Mouse (Mus musculus): ENCODE results near the gene Bicc1. TPM values are rescaled to one million over a fixed set of nuclear protein-coding genes. Genes with fewer than 3 reads are reported as not detected.
"Not testable (repeated sequence)": the region's sequence is repeated elsewhere in the genome, so short reads cannot be mapped to it uniquely, and the experiment has no call there.

Bicc1 gene
- polyA plus RNA-seq, 1 experiment from 2014 or later: 65.7 TPM

DNA sequence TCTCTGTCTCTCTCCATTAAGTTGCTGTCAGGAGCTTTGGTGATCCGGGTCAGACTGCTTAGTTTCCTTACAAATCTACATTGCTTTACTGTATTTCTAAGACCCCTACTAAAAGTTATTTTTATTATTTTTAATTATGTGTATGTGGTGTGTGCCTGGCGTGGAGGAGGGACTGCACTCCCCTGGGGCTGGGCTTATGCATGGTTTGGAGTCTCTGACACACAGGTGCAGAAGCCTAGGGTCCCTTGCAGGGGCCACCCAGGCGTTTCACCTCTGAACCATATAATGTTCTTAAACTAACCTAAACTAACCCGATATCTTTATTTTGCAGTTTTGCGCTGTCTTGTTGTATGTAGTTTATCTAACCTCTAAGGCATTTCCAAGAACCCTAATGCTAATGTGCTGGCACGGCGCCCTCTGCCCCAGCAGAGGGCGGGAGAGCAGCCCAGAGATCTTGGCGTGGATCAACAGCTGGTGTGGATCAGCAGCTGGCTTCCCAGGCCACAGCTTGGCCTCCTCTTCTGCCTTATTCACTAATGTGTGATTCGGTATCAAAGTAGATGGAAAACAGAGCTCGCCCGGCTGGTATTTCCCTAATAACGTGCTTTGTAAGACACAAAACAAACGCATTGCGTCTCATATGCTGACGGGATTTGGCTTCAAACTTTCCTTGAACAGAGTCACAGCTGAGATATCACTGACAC, 192.7 kb downstream of the Bicc1 start:
- DNase-seq (ENCODE audit: low spot score) (peak; percentile 89), ATAC-seq (replicated peaks; ENCODE audit: low FRiP score, low read depth) (0 out of 2 replicates have a peak, but pooled peaks have one; percentile 58)
- no peaks in the 10 kb centered on the region for H3K36me3 ChIP-seq (ENCODE audit: insufficient read depth, low read length)
- peak overlapping the region; percentile 13; the same call in 1 of the 2 replicates for H3K4me2 ChIP-seq (ENCODE audit: low read length)
- H3K27me3 ChIP-seq (ENCODE audit: insufficient read depth, low read length): no peaks in the 10 kb centered on the region
- no peaks in the 10 kb centered on the region for H3K9me3 ChIP-seq (replicated peaks; ENCODE audit: low read length)
- WGBS: 21% methylated on average over 16 of the region's 16 CpGs
- 0 out of 2 replicates have a peak, but pooled peaks cover 6% of the 10 kb centered on the region for H3K4me1 ChIP-seq (replicated peaks; ENCODE audit: insufficient read depth, low read length)
- H3K4me3 ChIP-seq (replicated peaks; ENCODE audit: low read depth, low read length): no peak overlapping the region
- no peak overlapping the region for H3K9ac ChIP-seq (ENCODE audit: low read depth, low read length)
- peak; percentile 62 for TF ChIP-seq CTCF (IDR thresholded peaks at IDR 0.05; ENCODE audit: low read depth)
- H3K27ac ChIP-seq: peak overlapping the region; percentile 13; the same call in 1 of the 2 replicates

DNA sequence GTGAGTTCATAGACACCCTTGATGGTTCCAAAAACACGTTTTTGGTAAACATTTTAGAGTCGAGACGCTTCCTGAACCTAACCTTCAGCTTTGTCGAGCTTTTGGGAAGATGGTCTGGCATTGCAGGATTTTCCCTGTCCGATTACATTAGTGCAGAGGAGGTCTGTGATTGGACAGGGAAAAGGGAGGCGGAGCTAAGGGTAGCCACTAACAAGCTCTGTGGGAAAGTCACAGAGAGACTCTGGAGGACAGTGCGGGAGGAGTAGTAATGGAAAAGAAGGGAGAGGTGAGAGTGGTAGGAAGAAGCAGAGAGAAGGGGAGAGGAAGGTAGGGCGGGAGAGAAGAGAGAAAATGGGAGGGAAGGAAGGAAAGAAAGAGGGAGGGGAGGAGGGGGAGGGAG, 194.8 kb downstream of the Bicc1 start:
- Histone ChIP-seq H3K9ac (ENCODE audit: low read depth, low read length) (no peak overlapping the region), H3K27me3 (ENCODE audit: insufficient read depth, low read length) (no peaks in the 10 kb centered on the region), H3K4me2 (ENCODE audit: low read length) (no peak overlapping the region), H3K36me3 (ENCODE audit: insufficient read depth, low read length) (no peaks in the 10 kb centered on the region), H3K9me3 (replicated peaks; ENCODE audit: low read length) (no peaks in the 10 kb centered on the region), H3K27ac (no peak overlapping the region), H3K4me1 (replicated peaks; ENCODE audit: insufficient read depth, low read length) (0 out of 2 replicates have a peak, but pooled peaks cover 6% of the 10 kb centered on the region), H3K4me3 (replicated peaks; ENCODE audit: low read depth, low read length) (no peak overlapping the region)
- 52% methylated on average over 8 of the region's 8 CpGs for WGBS
- ATAC-seq (replicated peaks; ENCODE audit: low FRiP score, low read depth): no peak
- no peak for DNase-seq (ENCODE audit: low spot score)
- no peak for TF ChIP-seq CTCF (IDR thresholded peaks at IDR 0.05; ENCODE audit: low read depth)

DNA sequence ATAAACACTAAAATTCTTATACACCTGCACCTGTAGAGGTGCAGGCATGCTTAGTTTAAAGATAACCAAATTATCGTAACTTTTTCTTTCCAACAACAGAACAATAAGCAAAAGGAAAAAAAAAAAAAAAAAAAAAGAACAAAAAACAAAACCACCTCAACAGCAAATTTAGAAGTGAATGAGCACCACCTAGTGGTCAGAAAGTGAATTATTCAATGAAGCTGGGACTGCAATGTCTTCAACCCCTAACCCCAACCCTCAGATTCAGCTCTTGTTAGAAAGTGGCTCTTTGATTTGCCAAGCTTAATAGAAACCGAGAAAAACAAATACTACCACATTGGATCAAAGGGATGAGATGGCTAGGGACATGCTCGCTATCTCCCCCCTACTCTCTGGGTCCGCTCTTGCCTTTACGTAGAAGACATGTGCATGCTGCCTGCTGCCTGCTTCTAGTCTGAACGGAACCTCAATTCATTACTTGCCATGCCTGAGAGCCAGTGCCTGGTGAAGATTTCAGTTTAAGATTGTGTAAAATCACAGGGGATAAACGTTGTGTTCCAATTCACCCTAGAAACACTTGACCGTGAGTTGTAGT, 195.8 kb downstream of the Bicc1 start:
- no peaks in the 10 kb centered on the region for H3K9me3 ChIP-seq (replicated peaks; ENCODE audit: low read length)
- ATAC-seq (replicated peaks; ENCODE audit: low FRiP score, low read depth) (no peak), DNase-seq (ENCODE audit: low spot score) (peak; percentile 79)
- H3K27me3 ChIP-seq (ENCODE audit: insufficient read depth, low read length): no peaks in the 10 kb centered on the region
- H3K4me2 ChIP-seq (ENCODE audit: low read length): no peak overlapping the region
- 0 out of 2 replicates have a peak, but pooled peaks cover 6% of the 10 kb centered on the region for H3K4me1 ChIP-seq (replicated peaks; ENCODE audit: insufficient read depth, low read length)
- no peak overlapping the region for H3K4me3 ChIP-seq (replicated peaks; ENCODE audit: low read depth, low read length)
- 62% methylated on average over 8 of the region's 8 CpGs for WGBS
- no peaks in the 10 kb centered on the region for H3K36me3 ChIP-seq (ENCODE audit: insufficient read depth, low read length)
- H3K27ac ChIP-seq: no peak overlapping the region
- TF ChIP-seq CTCF (IDR thresholded peaks at IDR 0.05; ENCODE audit: low read depth): peak; percentile 74
- no peak overlapping the region for H3K9ac ChIP-seq (ENCODE audit: low read depth, low read length)

DNA sequence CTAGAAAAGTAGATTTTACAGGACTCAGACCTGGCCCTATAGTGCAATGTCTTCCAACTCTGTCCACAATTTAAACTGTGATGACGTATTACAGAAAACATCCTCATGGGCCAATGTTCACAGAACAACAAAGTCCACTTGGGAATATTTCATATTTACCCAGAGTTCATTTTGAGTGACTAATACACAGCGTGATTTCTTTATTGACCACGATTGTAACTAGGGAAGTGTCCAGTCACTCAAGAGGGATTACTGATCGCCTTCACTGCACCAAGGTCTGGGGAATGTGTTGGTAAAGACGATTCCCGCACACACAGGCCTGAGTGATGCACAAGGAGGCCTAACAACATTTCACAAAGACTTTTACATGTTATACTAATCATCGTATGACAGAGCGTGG, 197.9 kb downstream of the Bicc1 start:
- no peak for TF ChIP-seq CTCF (IDR thresholded peaks at IDR 0.05; ENCODE audit: low read depth)
- no peak overlapping the region for H3K27ac ChIP-seq
- no peak for DNase-seq (ENCODE audit: low spot score)
- H3K4me2 ChIP-seq (ENCODE audit: low read length): no peak overlapping the region
- WGBS: 91% methylated on average over 8 of the region's 8 CpGs
- H3K9me3 ChIP-seq (replicated peaks; ENCODE audit: low read length): no peaks in the 10 kb centered on the region
- H3K4me1 ChIP-seq (replicated peaks; ENCODE audit: insufficient read depth, low read length): no peaks in the 10 kb centered on the region
- no peak for ATAC-seq (replicated peaks; ENCODE audit: low FRiP score, low read depth)
- no peak overlapping the region for H3K4me3 ChIP-seq (replicated peaks; ENCODE audit: low read depth, low read length)
- no peaks in the 10 kb centered on the region for H3K27me3 ChIP-seq (ENCODE audit: insufficient read depth, low read length)
- 0 out of 2 replicates have a peak, but pooled peaks cover 7% of the 10 kb centered on the region for H3K36me3 ChIP-seq (ENCODE audit: insufficient read depth, low read length)
- H3K9ac ChIP-seq (ENCODE audit: low read depth, low read length): no peak overlapping the region

DNA sequence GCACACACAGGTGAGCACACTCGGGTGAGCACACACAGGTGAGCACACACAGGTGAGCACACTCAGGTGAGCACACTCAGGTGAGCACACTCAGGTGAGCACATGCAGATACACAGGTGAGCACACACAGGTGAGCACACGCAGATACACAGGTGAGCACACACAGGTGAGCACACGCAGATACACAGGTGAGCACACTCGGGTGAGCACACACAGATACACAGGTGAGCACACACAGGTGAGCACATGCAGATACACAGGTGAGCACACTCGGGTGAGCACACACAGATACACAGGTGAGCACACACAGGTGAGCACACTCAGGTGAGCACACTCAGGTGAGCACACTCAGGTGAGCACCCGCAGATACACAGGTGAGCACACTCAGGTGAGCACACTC, 199.1 kb downstream of the Bicc1 start:
- not testable (repeated sequence) for H3K4me3 ChIP-seq (replicated peaks; ENCODE audit: low read depth, low read length); H3K4me2 ChIP-seq (ENCODE audit: low read length); H3K4me1 ChIP-seq (replicated peaks; ENCODE audit: insufficient read depth, low read length); H3K27ac ChIP-seq; H3K9me3 ChIP-seq (replicated peaks; ENCODE audit: low read length); H3K9ac ChIP-seq (ENCODE audit: low read depth, low read length); ATAC-seq (replicated peaks; ENCODE audit: low FRiP score, low read depth); DNase-seq (ENCODE audit: low spot score); H3K27me3 ChIP-seq (ENCODE audit: insufficient read depth, low read length)
- WGBS: 92% methylated on average over 6 of the region's 6 CpGs
- H3K36me3 ChIP-seq (ENCODE audit: insufficient read depth, low read length): peaks cover 14% of the 10 kb centered on the region; the same call in 1 of the 2 replicates

DNA sequence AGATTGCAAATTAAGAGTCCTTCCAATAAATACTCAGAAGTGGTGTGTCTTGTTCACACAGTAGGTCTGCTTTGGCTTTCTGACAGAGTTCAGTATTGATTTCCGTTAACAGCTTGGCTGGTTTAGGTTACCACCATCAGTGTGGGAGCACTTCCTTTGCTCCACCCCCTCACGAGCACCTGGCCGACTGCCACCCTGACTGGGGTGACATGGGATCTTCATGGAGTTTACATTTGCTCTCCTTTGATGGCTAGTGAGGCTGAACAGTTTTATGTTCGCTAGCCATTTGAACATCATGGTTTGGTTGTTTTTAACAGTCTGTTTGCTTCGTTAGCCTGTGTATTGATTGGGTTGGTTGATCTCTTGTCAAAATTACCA, 206.7 kb downstream of the Bicc1 start:
- Histone ChIP-seq H3K9ac (ENCODE audit: low read depth, low read length) (no peak overlapping the region), H3K4me3 (replicated peaks; ENCODE audit: low read depth, low read length) (no peak overlapping the region), H3K27ac (no peak overlapping the region), H3K36me3 (ENCODE audit: insufficient read depth, low read length) (peaks cover 26% of the 10 kb centered on the region; the same call in 1 of the 2 replicates), H3K4me1 (replicated peaks; ENCODE audit: insufficient read depth, low read length) (no peaks in the 10 kb centered on the region), H3K9me3 (replicated peaks; ENCODE audit: low read length) (no peaks in the 10 kb centered on the region), H3K4me2 (ENCODE audit: low read length) (no peak overlapping the region), H3K27me3 (ENCODE audit: insufficient read depth, low read length) (no peaks in the 10 kb centered on the region)
- no peak for DNase-seq (ENCODE audit: low spot score)
- ATAC-seq (replicated peaks; ENCODE audit: low FRiP score, low read depth): no peak; the same call in 1 of the 2 replicates
- 43% methylated on average over 5 of the region's 5 CpGs for WGBS
- no peak for TF ChIP-seq CTCF (IDR thresholded peaks at IDR 0.05; ENCODE audit: low read depth)

All from kidney, postnatal 0 days (tissue).